Mouse (Mus musculus): ENCODE data around the gene Erbb2. TPM values are rescaled to one million over a fixed set of nuclear protein-coding genes. Genes with fewer than 3 reads are reported as not detected.

The Erbb2 gene
- total and polyA plus RNA-seq, 3 experiments, result 6.6 to 8.4 (median 6.9) TPM

- Histone ChIP-seq H3K27me3 (ENCODE audit: control insufficient read depth, insufficient read depth, low read length) (no peaks in the 10 kb centered on the region), H3K4me1 (ENCODE audit: control insufficient read depth, insufficient read depth, low read length) (no peaks in the 10 kb centered on the region; the same call in 1 of the 2 replicates), H3K9ac (ENCODE audit: low read depth, low read length) (no peak overlapping the region), H3K4me3 (no peak overlapping the region), H3K36me3 (ENCODE audit: control insufficient read depth, insufficient read depth, low read length) (no peaks in the 10 kb centered on the region), H3K79me2 (replicated peaks; ENCODE audit: control insufficient read depth, insufficient read depth, low read length) (no peaks in the 10 kb centered on the region), H3K27ac (no peak overlapping the region)
- intact Hi-C loops (cut with DNase I), result no loop called here
- DNase-seq, result no peak
- TF ChIP-seq EP300 (IDR thresholded peaks at IDR 0.05; ENCODE audit: insufficient read depth, low read depth, low read length) (no peak), POLR2A (IDR thresholded peaks at IDR 0.05; ENCODE audit: insufficient read depth, low read depth, low read length) (no peak), CTCF (IDR thresholded peaks at IDR 0.05) (no peak)
- WGBS, result 88% methylated on average over 9 of the region's 9 CpGs
Observed at GRCm38 (mm10) chr11:98435723-98436122, 23.5 kb downstream of the Erbb2 start.

- Histone ChIP-seq H3K4me1 (ENCODE audit: control insufficient read depth, insufficient read depth, low read length) (no peaks in the 10 kb centered on the region; the same call in 1 of the 2 replicates), H3K27me3 (ENCODE audit: control insufficient read depth, insufficient read depth, low read length) (no peaks in the 10 kb centered on the region), H3K9ac (ENCODE audit: low read depth, low read length) (no peak overlapping the region), H3K27ac (no peak overlapping the region), H3K79me2 (replicated peaks; ENCODE audit: control insufficient read depth, insufficient read depth, low read length) (no peaks in the 10 kb centered on the region), H3K4me3 (no peak overlapping the region), H3K36me3 (ENCODE audit: control insufficient read depth, insufficient read depth, low read length) (no peaks in the 10 kb centered on the region)
- 88% methylated on average over 6 of the region's 6 CpGs for WGBS
- no peak for DNase-seq
- TF ChIP-seq EP300 (IDR thresholded peaks at IDR 0.05; ENCODE audit: insufficient read depth, low read depth, low read length) (no peak), CTCF (IDR thresholded peaks at IDR 0.05) (no peak), POLR2A (IDR thresholded peaks at IDR 0.05; ENCODE audit: insufficient read depth, low read depth, low read length) (no peak)
- intact Hi-C loops (cut with DNase I), result loop anchor here (1.0 kb wide), 1 partner anchor 22 kb away; no protein-coding TSS in a partner anchor
Observed at GRCm38 (mm10) chr11:98437441-98437840, 25.2 kb downstream of the Erbb2 start.

- H3K27me3 ChIP-seq (ENCODE audit: control insufficient read depth, insufficient read depth, low read length), result no peaks in the 10 kb centered on the region
- WGBS, result 1% methylated on average over 43 of the region's 43 CpGs
- peak within 1 kb of the TSS; percentile 72 for H3K9ac ChIP-seq (ENCODE audit: low read depth, low read length)
- no peaks in the 10 kb centered on the region for H3K79me2 ChIP-seq (replicated peaks; ENCODE audit: control insufficient read depth, insufficient read depth, low read length)
- no peaks in the 10 kb centered on the region for H3K36me3 ChIP-seq (ENCODE audit: control insufficient read depth, insufficient read depth, low read length)
- H3K27ac ChIP-seq, result peak within 1 kb of the TSS; percentile 79
- peak within 1 kb of the TSS; percentile 93 for H3K4me3 ChIP-seq
- TF ChIP-seq POLR2A (IDR thresholded peaks at IDR 0.05; ENCODE audit: insufficient read depth, low read depth, low read length), result peak; percentile 82
- TF ChIP-seq EP300 (IDR thresholded peaks at IDR 0.05; ENCODE audit: insufficient read depth, low read depth, low read length), result peak; percentile 88; the same call in 1 of the 2 replicates
- TF ChIP-seq CTCF (IDR thresholded peaks at IDR 0.05), result peak; percentile 96; the same call in 1 of the 2 replicates
- peak; percentile 94 to 99 for DNase-seq
- intact Hi-C loops (cut with DNase I), result loop anchor here (1.0 to 2.0 kb wide), 2 partner anchors 40 to 96 kb away; no protein-coding TSS in a partner anchor
- no peaks in the 10 kb centered on the region; the same call in 1 of the 2 replicates for H3K4me1 ChIP-seq (ENCODE audit: control insufficient read depth, insufficient read depth, low read length)
Observed at GRCm38 (mm10) chr11:98438331-98439158, 26.3 kb downstream of the Erbb2 start, which contains the start of gene Mien1. TSS of gene Mien1 (minus strand) at chr11:98438991.

GRCm38 (mm10) chr11:98443688-98444087, 31.4 kb downstream of the Erbb2 start:
- Histone ChIP-seq H3K79me2 (replicated peaks; ENCODE audit: control insufficient read depth, insufficient read depth, low read length) (no peaks in the 10 kb centered on the region), H3K4me3 (no peak overlapping the region), H3K9ac (ENCODE audit: low read depth, low read length) (no peak overlapping the region), H3K27me3 (ENCODE audit: control insufficient read depth, insufficient read depth, low read length) (no peaks in the 10 kb centered on the region; the same call in 1 of the 2 replicates), H3K4me1 (ENCODE audit: control insufficient read depth, insufficient read depth, low read length) (no peaks in the 10 kb centered on the region), H3K36me3 (ENCODE audit: control insufficient read depth, insufficient read depth, low read length) (no peaks in the 10 kb centered on the region), H3K27ac (no peak overlapping the region)
- 90% methylated on average over 1 of the region's 1 CpGs for WGBS
- TF ChIP-seq POLR2A (IDR thresholded peaks at IDR 0.05; ENCODE audit: insufficient read depth, low read depth, low read length), result no peak
- no peak for DNase-seq
- intact Hi-C loops (cut with DNase I), result no loop called here

- H3K27ac ChIP-seq, result no peak overlapping the region
- WGBS, result 38% methylated on average over 1 of the region's 1 CpGs
- no peaks in the 10 kb centered on the region for H3K4me1 ChIP-seq (ENCODE audit: control insufficient read depth, insufficient read depth, low read length)
Observed at GRCm38 (mm10) chr11:98445238-98445637, 33.0 kb downstream of the Erbb2 start.

GRCm38 (mm10) chr11:98445679-98446078, 33.4 kb downstream of the Erbb2 start:
- Histone ChIP-seq H3K36me3 (ENCODE audit: control insufficient read depth, insufficient read depth, low read length) (no peaks in the 10 kb centered on the region), H3K79me2 (replicated peaks; ENCODE audit: control insufficient read depth, insufficient read depth, low read length) (no peaks in the 10 kb centered on the region), H3K9ac (ENCODE audit: low read depth, low read length) (no peak overlapping the region), H3K4me3 (no peak overlapping the region), H3K4me1 (ENCODE audit: control insufficient read depth, insufficient read depth, low read length) (no peaks in the 10 kb centered on the region), H3K27ac (no peak overlapping the region), H3K27me3 (ENCODE audit: control insufficient read depth, insufficient read depth, low read length) (no peaks in the 10 kb centered on the region; the same call in 1 of the 2 replicates)
- WGBS, result 68% methylated on average over 4 of the region's 4 CpGs
- DNase-seq, result no peak
- TF ChIP-seq POLR2A (IDR thresholded peaks at IDR 0.05; ENCODE audit: insufficient read depth, low read depth, low read length) (no peak), CTCF (IDR thresholded peaks at IDR 0.05) (no peak), EP300 (IDR thresholded peaks at IDR 0.05; ENCODE audit: insufficient read depth, low read depth, low read length) (no peak)
- intact Hi-C loops (cut with DNase I), result no loop called here

More at GRCm38 (mm10) chr11:98445238-98445637, 33.0 kb downstream of the Erbb2 start:
- H3K9ac ChIP-seq (ENCODE audit: low read depth, low read length), result no peak overlapping the region
- DNase-seq, result no peak
- no peak overlapping the region for H3K4me3 ChIP-seq
- no peaks in the 10 kb centered on the region for H3K79me2 ChIP-seq (replicated peaks; ENCODE audit: control insufficient read depth, insufficient read depth, low read length)
- no peaks in the 10 kb centered on the region; the same call in 1 of the 2 replicates for H3K27me3 ChIP-seq (ENCODE audit: control insufficient read depth, insufficient read depth, low read length)
- intact Hi-C loops (cut with DNase I), result no loop called here
- no peaks in the 10 kb centered on the region for H3K36me3 ChIP-seq (ENCODE audit: control insufficient read depth, insufficient read depth, low read length)
- TF ChIP-seq CTCF (IDR thresholded peaks at IDR 0.05), result no peak
- no peak for TF ChIP-seq POLR2A (IDR thresholded peaks at IDR 0.05; ENCODE audit: insufficient read depth, low read depth, low read length)
- TF ChIP-seq EP300 (IDR thresholded peaks at IDR 0.05; ENCODE audit: insufficient read depth, low read depth, low read length), result no peak
